Mouse (Mus musculus) embryonic fibroblast, embryonic 13.5 days (primary cell): ENCODE results near the gene Trpc1. TPM values are rescaled to one million over a fixed set of nuclear protein-coding genes. Genes with fewer than 3 reads are reported as not detected.

Source experiments
- H3K27ac ChIP-seq: 2 replicates; pipeline ENCODE4 v1.5.1; 2012; ENCODE audit warnings: low read length, control low read depth, inconsistent platforms; ENCODE audit not compliant: insufficient read depth
- H3K4me1 ChIP-seq: 2 replicates; pipeline ENCODE4 v1.6.1; 2011; ENCODE audit warnings: low read length; ENCODE audit not compliant: control insufficient read depth, insufficient read depth
- H3K4me3 ChIP-seq: 2 replicates; pipeline ENCODE4 v1.5.1; 2011; ENCODE audit warnings: mild to moderate bottlenecking, control low read depth, low read length; ENCODE audit not compliant: insufficient read depth
- CTCF ChIP-seq: IDR thresholded peaks from 2 replicates; pipeline ENCODE4 v1.5.1; 2011; ENCODE audit warnings: mild to moderate bottlenecking, control low read depth, low read length, moderate library complexity, borderline replicate concordance; ENCODE audit not compliant: insufficient read depth
- POLR2A ChIP-seq: IDR thresholded peaks from 2 replicates; pipeline ENCODE4 v1.6.1; 2011; ENCODE audit warnings: low read depth, mild to moderate bottlenecking, control low read depth, low read length, moderate library complexity
- polyA plus RNA-seq: library from polyadenylated mRNA; stranded (reverse); fragments of >200 nt; gene quantifications from 2 replicates; pipeline ENCODE4 v1.2.4, GENCODE M21; 2011; ENCODE audit warnings: low read depth; ENCODE audit not compliant: missing spikeins, insufficient read length

The Trpc1 gene
- polyA plus RNA-seq, 1 experiment, result 9.6 TPM

DNA sequence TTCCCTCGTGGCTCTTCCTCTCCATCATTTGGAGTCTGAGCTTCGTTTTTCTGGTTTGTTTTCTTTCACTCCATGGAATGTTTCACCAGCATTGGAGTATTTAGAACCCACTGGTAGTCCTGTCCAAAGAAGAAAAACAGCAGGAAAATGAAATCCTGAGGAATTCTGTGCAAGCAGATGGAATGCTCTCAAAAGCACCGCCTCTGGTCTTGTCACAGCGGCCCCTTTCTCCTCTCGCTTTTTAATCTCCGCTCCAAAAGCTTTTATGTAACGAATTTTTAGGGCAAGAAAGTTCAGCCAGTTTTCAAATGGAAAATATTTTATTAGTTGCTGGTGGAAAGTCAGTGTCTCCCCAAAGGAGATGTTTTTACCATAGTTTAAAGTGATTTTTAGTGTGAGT is 70.2 kb downstream of the Trpc1 start:
- Histone ChIP-seq H3K4me1 (0 out of 2 replicates have a peak, but pooled peaks cover under 1% of the 10 kb centered on the region), H3K4me3 (no peak overlapping the region), H3K27ac (no peak overlapping the region)
- TF ChIP-seq POLR2A (no peak), CTCF (no peak)

- peaks cover 8% of the 10 kb centered on the region; the same call in 1 of the 2 replicates for H3K4me1 ChIP-seq
- TF ChIP-seq CTCF (no peak), POLR2A (no peak)
- no peak overlapping the region for H3K27ac ChIP-seq
- no peak overlapping the region for H3K4me3 ChIP-seq
These were observed 74.2 kb downstream of the Trpc1 start for GRCm38 (mm10) chr9:95676021-95676420.

DNA sequence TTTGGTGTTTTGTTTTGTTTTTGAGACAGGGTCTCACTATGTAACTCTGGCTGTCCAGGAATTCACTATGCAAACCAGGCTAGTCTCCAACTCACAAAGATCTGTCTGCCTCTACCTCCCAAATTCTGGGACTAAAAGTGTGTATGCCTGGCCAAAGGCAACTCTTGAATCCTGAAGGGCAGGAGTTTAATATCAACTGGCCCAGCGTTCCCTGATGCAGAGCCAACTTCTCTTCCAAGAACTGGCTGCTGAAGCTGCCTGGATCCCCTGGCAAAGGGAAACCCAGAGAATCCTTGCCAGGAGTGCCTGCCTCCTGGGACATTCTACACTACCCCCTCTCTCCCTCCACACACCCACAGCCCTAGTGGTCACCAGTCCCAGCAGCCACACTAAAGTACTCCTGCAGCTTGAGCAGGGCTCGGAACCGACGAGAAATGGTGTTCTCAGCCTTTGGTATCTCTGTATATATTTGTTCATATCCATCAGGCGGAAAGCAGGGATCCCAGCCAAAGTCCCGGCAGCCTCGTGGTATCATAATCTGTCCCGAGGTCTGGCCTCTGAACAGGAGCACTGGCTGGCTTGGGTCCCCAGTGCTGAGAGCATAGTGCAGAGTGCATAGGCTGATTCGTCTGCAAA is 75.0 kb downstream of the Trpc1 start:
- Histone ChIP-seq H3K4me1 (peaks cover 8% of the 10 kb centered on the region; the same call in 1 of the 2 replicates), H3K4me3 (no peak overlapping the region), H3K27ac (no peak overlapping the region)
- no peak for TF ChIP-seq POLR2A
- TF ChIP-seq CTCF, result no peak

DNA sequence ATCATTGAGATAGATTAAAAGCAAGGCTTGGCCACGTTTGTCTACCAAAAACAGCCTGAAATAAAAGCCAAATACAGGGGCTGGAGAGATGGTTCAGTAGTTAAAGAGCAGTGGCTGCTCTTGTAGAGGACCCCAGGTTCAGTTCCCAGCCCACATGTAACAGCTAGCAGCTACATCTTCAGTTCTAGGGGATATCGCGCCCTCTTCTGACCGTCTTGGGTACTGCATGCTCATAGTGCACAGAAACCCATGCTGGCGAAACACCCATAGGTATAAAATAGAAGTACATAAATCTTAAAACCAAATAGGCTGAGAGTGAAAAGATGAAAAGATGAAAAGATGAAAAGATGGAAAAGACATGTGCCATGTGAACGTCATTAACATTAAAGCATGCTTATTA is 77.4 kb downstream of the Trpc1 start:
- TF ChIP-seq CTCF (no peak), POLR2A (no peak)
- no peak overlapping the region for H3K4me3 ChIP-seq
- peaks cover 8% of the 10 kb centered on the region; the same call in 1 of the 2 replicates for H3K4me1 ChIP-seq
- H3K27ac ChIP-seq, result no peak overlapping the region

GRCm38 (mm10) chr9:95672331-95672730 is 77.8 kb downstream of the Trpc1 start:
- TF ChIP-seq POLR2A (no peak), CTCF (no peak)
- peaks cover 8% of the 10 kb centered on the region; the same call in 1 of the 2 replicates for H3K4me1 ChIP-seq
- H3K27ac ChIP-seq, result no peak overlapping the region
- H3K4me3 ChIP-seq, result no peak overlapping the region

DNA sequence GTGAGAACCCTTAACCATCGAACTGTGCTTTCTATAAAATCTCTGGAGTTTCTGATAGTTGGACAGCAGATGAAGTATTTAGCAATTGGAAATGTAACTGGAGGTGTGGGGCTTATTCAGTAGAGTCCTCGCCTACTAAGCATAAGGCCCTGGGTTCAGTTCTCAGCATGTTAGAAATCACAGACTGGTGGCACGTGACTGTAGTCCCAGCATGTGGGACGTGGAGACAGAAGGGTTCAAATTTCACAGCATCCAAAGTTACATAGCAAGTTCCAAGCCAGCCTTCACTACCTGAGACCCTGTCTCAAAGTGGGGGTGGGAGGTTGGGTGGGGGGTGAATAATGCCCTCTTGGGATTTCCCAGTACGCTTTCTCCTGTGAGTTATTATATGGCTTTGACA is 81.9 kb downstream of the Trpc1 start:
- Histone ChIP-seq H3K27ac (no peak overlapping the region), H3K4me3 (no peak overlapping the region), H3K4me1 (peaks cover 6% of the 10 kb centered on the region; the same call in 1 of the 2 replicates)
- TF ChIP-seq CTCF (no peak), POLR2A (no peak)

DNA sequence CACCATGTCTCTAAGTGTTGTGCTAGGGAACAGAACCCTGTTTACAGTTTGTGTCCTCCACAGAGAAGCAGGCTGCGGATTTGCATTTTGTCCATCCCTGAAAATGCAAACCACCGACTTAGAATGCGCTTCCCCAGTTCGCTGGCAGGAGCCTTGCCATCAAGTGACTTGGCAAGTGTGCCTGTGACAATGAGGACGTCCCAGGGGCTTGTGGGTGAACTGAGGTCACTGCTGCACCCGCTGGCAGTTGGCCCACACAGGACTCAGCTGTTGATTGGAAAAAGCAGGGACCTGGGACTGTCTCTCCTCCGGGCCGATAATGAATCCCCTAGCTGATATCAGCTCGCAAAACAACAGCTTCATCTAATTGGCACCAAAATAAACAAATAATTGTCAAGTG is 82.3 kb downstream of the Trpc1 start:
- Histone ChIP-seq H3K4me1 (peaks cover 6% of the 10 kb centered on the region; the same call in 1 of the 2 replicates), H3K4me3 (no peak overlapping the region), H3K27ac (no peak overlapping the region)
- TF ChIP-seq CTCF, result no peak

GRCm38 (mm10) chr9:95665835-95666234 is 84.3 kb downstream of the Trpc1 start:
- Histone ChIP-seq H3K4me1 (no peaks in the 10 kb centered on the region), H3K4me3 (no peak overlapping the region), H3K27ac (no peak overlapping the region)
- TF ChIP-seq POLR2A (no peak), CTCF (no peak)

GRCm38 (mm10) chr9:95664290-95664989 is 85.7 kb downstream of the Trpc1 start:
- no peak overlapping the region for H3K4me3 ChIP-seq
- no peak for TF ChIP-seq CTCF
- no peak for TF ChIP-seq POLR2A
- no peaks in the 10 kb centered on the region for H3K4me1 ChIP-seq
- no peak overlapping the region for H3K27ac ChIP-seq

DNA sequence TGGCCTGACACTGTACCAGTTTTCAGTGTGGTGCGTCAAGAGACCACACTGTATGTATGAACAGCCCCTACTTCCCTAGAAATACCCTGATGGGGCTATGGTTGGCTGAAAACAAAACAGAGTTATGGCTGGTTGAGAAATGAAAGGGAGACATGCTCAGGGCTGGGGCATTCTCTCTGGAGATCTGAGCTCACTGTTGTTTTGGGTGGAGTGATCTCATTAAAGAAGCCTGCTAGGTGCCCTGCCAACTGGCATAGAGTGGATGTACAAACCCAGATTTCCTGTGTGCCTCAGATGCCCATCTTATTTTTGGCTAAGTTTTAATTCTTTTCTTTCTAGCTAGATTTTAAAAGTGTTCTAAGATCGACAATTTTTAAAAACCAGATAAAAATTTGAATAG is 92.2 kb downstream of the Trpc1 start:
- Histone ChIP-seq H3K4me3 (no peak overlapping the region), H3K27ac (no peak overlapping the region), H3K4me1 (no peaks in the 10 kb centered on the region)
- no peak for TF ChIP-seq POLR2A
- no peak for TF ChIP-seq CTCF

Other genes with a start within 250 kb of the Trpc1 start
- gene U2surp, start 238.4 kb downstream of the Trpc1 start, polyA plus RNA-seq, result 79.2 and 87.4 TPM in 2 replicates
- not detected in 2 replicates for gene Paqr9, start 190.7 kb downstream of the Trpc1 start, polyA plus RNA-seq
- gene Pcolce2, start 112.8 kb downstream of the Trpc1 start, polyA plus RNA-seq, result 6.7 and 7.9 TPM in 2 replicates
- gene Pls1, start 94.9 kb upstream of the Trpc1 start, polyA plus RNA-seq, result 0.57 and 0.61 TPM in 2 replicates
- 19.0 and 19.9 TPM in 2 replicates for gene Atr, start 107.2 kb upstream of the Trpc1 start, polyA plus RNA-seq
- gene Xrn1, start 204.4 kb upstream of the Trpc1 start, polyA plus RNA-seq, result 28.6 and 30.9 TPM in 2 replicates